Mouse (Mus musculus): Measurements from ENCODE around the gene Mast4. TPM values are rescaled to one million over a fixed set of nuclear protein-coding genes. Genes with fewer than 3 reads are reported as not detected.

Mast4 gene
- polyA plus RNA-seq, 1 experiment = 7.9 TPM

- DNase-seq (ENCODE audit: low read depth) = peak; percentile 84
Observed at GRCm38 (mm10) chr13:102894287-102895234, 439.7 kb downstream of the Mast4 start.

DNA sequence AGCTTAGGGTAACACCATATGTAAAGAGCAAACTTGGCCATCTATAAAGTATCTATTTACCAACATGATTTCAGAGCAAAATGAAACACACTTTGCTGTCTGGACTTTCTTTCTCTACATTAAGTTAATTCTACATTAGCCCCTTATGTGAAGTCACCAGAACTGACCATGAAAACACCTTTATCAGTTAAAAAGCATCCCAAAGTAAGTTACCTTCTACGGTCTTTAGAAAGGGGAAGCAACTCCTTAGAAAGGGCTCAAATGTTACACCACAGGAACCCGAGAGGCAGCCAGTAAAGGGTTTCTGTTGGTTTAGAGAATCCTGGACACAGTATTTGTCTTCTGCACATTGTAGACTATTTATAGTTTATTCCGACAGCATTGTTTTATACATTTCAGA is 441.5 kb downstream of the Mast4 start:
- no peak for DNase-seq (ENCODE audit: low read depth)

DNA sequence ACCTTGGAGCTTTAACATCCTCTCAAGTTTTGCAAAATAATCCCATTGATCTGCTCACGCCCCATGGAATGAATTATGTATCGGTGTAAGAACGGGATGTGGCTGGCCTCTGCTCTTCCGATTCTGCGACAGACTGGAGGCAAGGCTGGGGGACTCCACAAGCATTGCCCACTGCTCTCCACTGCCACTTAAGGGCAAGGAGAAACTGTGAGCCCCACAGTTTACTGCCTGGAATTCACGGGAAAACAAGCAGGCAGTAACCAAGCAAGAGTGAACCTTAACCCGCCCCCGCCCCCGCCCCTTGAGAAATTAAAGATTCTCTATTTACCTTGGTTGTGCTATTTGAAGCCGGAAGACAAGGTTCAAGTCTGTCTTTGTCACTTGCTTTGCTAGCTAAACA is 444.3 kb downstream of the Mast4 start:
- no peak for DNase-seq (ENCODE audit: low read depth)

GRCm38 (mm10) chr13:102889537-102889936 is 444.8 kb downstream of the Mast4 start:
- no peak for DNase-seq (ENCODE audit: low read depth)

- no peak for DNase-seq (ENCODE audit: low read depth)
Observed at GRCm38 (mm10) chr13:102888895-102889490, 445.3 kb downstream of the Mast4 start.

- no peak for DNase-seq (ENCODE audit: low read depth)
Observed at GRCm38 (mm10) chr13:102888211-102888610, 446.1 kb downstream of the Mast4 start.

DNA sequence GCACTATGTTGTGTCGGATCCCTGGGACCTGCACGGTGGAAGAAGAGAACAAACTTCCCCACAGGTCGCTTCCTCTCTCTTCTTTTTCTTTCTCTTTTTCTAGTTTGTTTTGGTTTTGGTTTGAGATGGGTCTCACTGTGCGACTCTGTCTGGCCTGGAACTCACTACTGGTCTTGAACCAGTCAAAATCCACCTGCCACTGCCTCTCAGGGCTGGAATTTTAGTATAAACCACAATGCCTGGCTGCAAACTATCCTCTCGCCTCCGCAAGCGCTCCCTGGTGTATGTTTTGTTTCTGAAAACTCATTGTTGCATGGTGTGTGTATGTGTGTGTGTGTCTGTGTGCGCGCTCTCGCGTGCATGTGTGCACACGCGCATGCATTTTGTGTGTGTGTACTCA is 446.8 kb downstream of the Mast4 start:
- DNase-seq (ENCODE audit: low read depth) = no peak

DNA sequence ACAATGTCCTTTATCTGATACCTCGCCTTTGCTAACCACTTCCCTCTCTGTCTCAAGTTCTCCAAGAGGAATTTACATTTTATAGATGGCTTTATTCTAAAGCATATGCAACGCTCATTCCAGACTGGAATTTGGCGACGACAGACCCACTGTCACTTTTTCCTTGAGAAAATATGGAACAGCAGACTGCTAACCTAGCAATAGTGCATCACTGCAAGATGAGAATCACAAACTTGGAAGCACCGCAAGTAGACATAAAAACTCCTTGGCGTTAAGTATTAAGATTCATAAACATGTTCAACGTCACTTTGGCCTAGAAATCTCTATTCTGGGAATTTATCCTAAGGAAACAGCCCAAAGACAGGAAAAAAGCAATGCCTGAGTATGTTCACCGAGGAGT is 447.5 kb downstream of the Mast4 start:
- DNase-seq (ENCODE audit: low read depth) = no peak

DNA sequence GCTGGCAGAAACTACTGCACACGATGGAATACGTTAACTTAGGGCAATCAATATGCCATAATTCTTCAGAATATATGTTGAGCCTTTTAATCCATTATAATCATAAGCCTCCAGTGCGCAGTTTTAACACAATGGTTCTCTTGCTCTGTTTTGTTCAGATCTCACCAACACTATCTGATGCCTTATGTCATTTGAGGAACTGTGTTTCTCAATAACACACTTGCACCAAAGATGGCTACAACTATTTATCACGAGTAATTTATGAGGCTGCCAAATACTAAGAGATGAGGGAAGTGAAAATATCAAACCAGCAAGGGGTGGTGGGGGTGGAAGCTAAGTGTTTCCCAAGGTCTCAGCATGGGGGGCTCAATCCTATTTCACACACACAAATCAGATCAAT is 448.1 kb downstream of the Mast4 start:
- DNase-seq (ENCODE audit: low read depth) = no peak

DNA sequence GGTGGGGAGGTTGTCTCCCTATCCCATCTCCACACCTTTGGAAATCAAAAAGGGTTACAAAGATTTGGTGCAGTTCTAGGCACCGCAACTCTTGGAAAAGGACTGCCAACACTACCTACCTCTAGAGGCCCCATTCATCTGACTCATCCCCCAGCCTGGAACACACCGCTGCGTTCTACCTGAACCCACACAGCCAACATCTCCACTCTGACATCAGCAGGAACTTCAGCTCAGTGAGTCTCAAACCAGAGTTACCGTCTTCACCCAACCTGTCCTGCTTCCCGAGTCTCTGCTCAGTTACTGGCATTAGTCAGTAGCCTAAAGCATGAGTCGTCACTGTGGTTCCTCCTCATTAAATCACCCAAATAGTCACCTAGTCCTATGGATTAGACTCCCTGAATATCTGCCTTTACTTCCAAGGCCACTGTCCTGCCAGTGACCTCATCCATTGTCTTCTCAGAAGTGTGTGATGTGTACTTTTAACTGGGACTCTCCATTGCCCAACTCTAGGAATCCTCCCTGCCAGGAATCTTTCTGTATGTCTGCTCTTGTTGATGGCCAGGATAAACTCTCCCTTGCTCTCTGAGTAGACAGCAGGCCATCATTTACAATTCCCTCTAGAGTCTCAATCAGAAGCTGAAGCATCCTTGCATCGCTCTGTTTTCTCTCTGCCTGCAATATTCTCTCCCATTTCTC is 453.8 kb downstream of the Mast4 start:
- peak; percentile 96 for DNase-seq (ENCODE audit: low read depth)

DNA sequence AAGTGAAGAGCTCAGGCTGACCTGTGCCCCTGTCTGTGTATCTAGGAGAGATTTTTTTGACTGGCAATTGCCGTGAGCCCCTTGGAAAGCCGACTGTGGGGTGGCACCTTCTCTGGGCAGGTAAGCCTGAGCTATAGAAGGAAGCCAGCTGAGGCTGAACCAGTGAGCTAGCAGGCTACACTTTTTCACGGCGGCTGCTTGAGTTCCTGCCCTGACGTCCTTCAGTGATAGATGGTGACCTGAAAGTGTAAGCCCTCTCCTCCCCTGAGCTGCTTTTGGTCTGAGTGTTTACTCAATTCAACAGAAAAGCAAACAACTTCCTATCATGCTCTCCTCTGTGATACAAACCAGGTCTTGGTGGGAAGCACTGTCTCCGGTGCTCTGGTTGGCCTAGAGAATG is 455.7 kb downstream of the Mast4 start:
- no peak for DNase-seq (ENCODE audit: low read depth)

GRCm38 (mm10) chr13:102877766-102878325 is 456.5 kb downstream of the Mast4 start:
- DNase-seq (ENCODE audit: low read depth) = no peak

GRCm38 (mm10) chr13:102877154-102877553 is 457.1 kb downstream of the Mast4 start:
- DNase-seq (ENCODE audit: low read depth) = no peak

DNA sequence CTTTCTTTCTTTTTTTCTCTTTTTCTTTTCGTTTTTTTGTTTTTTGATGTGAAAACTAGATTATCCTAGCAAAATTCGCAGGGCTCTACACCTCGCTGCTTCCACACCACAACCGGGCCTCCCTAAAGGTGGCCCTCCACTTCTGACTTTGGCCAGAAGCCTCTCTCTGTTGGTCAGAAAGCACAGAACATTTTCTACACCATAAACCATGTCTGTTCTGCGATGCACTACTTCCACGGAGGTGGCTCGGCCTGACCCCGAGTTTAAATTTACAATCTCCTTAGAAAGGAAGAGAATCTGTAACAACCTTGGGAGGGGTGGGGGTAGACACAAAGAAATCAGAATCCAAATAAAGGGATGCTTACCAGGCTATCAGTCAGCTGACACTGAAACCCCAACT is 458.8 kb downstream of the Mast4 start:
- DNase-seq (ENCODE audit: low read depth) = no peak

DNA sequence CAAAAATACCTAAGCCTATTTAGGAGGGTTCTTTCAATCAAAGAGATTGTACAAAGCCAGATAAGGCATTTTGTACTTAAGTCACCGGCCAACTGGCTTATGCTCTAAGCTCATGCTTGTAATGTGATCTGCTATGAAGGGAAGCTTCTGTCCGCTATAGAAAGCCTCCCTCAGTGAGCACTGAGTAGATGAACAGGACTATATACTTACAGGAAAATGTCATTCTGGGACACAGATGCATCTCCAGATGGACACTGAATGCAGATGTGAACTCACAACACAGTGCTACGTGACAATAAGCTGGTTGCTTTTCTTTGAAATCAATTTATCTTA is 459.2 kb downstream of the Mast4 start:
- DNase-seq (ENCODE audit: low read depth) = no peak

- DNase-seq (ENCODE audit: low read depth) = peak; percentile 90
Observed at GRCm38 (mm10) chr13:102874465-102875143, 459.7 kb downstream of the Mast4 start.

DNA sequence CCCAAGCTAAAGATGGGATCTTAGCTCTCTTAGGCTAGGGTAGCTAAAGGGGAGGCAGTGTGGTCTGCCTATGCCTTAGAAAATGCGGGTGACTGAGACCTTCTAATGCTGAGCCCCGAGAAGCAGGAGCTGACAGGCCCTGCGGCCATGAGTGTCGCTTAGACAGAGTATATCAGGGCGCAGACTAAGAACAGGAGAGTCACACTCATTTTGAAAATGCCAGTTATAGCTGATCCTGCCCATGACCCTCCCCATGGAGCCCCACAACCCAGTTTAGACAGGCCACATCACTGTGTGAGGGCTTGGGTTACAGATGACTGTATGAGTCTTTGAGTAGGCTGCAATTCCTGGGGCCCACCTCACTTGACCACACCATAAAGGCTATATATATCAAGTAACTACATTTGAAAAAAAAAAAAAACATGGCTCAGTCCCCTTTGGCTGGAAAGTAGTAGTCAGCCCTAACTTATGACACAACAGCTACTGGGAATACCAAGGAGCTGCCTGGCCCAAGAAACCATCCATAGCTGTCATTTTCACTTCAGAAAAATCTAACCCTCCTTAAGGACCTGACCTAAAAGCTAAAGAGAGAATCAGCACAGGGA is 460.8 kb downstream of the Mast4 start:
- DNase-seq (ENCODE audit: low read depth) = no peak

GRCm38 (mm10) chr13:102871380-102872104 is 462.8 kb downstream of the Mast4 start:
- no peak for DNase-seq (ENCODE audit: low read depth)

DNA sequence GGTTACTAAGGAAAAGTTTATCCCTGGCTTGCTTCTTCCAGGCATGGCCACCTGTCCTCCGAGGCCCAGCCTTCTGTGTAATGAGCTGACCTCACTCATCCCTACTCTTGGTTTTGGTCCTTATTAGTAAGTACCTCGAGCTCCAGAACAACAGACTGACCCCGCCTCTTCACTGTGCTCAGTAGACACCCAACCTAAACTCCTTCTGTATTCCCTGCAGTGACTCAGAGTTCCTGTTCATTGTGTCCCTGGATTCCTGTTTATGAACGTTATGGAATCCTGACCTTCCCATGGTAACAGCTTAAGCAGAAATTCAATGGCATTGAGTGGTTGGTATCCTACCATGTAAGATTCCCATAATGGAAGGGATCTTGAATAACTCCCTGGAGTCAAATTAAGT is 464.8 kb downstream of the Mast4 start:
- DNase-seq (ENCODE audit: low read depth) = no peak

- no peak for DNase-seq (ENCODE audit: low read depth)
Observed at GRCm38 (mm10) chr13:102866816-102867215, 467.5 kb downstream of the Mast4 start.

All from gonadal fat pad, adult 2 months (tissue).